Mouse (Mus musculus) heart, embryonic 16.5 days (tissue): ENCODE results near the gene Vmn1r67. TPM values are rescaled to one million over a fixed set of nuclear protein-coding genes. Genes with fewer than 3 reads are reported as not detected.

Source experiments
- ATAC-seq: fragments of 200-750 bp; cut with Nextera tagmentation; replicated peaks from 2 replicates; pipeline ENCODE4 v1.8.0; 2017; ENCODE audit warnings: moderate number of reproducible peaks; ENCODE audit not compliant: insufficient read depth, low FRiP score; ENCODE audit errors: extremely low read depth
- H3K27ac ChIP-seq: fragments of 300-500 bp; sonication (generic); 2 replicates; pipeline ENCODE4 v1.5.1; 2014; ENCODE audit warnings: mild to moderate bottlenecking, low read length, control low read depth, moderate library complexity
- H3K27me3 ChIP-seq: fragments of 300-500 bp; sonication (generic); 2 replicates; pipeline ENCODE4 v1.6.1; 2014; ENCODE audit warnings: low read length, mixed read lengths; ENCODE audit not compliant: control insufficient read depth, insufficient read depth
- H3K36me3 ChIP-seq: fragments of 300-500 bp; sonication (generic); 2 replicates; pipeline ENCODE4 v1.6.1; 2014; ENCODE audit not compliant: control insufficient read depth, insufficient read depth
- H3K4me1 ChIP-seq: fragments of 300-500 bp; sonication (generic); 2 replicates; pipeline ENCODE4 v1.6.1; 2014; ENCODE audit warnings: low read length, mixed read lengths; ENCODE audit not compliant: control insufficient read depth, insufficient read depth
- H3K4me2 ChIP-seq: fragments of 300-500 bp; sonication (generic); 2 replicates; pipeline ENCODE4 v1.6.1; 2014; ENCODE audit warnings: low read depth, mild to moderate bottlenecking, control low read depth, low read length
- H3K4me3 ChIP-seq: fragments of 300-500 bp; sonication (generic); 2 replicates; pipeline ENCODE4 v1.5.1; 2014; ENCODE audit warnings: mild to moderate bottlenecking, control low read depth, low read length
- H3K9ac ChIP-seq: fragments of 300-500 bp; sonication (generic); 2 replicates; pipeline ENCODE4 v1.6.1; 2014; ENCODE audit warnings: low read length, control low read depth
- H3K9me3 ChIP-seq: fragments of 300-500 bp; sonication (generic); replicated peaks from 2 replicates; pipeline ENCODE4 v1.6.1; 2016; ENCODE audit warnings: low read length; ENCODE audit not compliant: control insufficient read depth
- WGBS: fragments of 180-500 bp; shearing (Covaris S2); extraction: QIAGEN DNeasy Blood & Tissue Kit; methylation state at CpG from one replicate; pipeline ENCODE4 v1.1.7; 2014; 5-methylcytosine and 5-hydroxymethylcytosine counted together
- polyA plus RNA-seq: library from polyadenylated mRNA; unstranded; fragments of >200 nt; fragmentation: Nextera tagmentation; extraction: Ambion mirVana; gene quantifications from 2 replicates; pipeline ENCODE4 v1.2.1, GENCODE M21; 2015

Vmn1r67 gene
- not detected in 2 replicates for polyA plus RNA-seq

DNA sequence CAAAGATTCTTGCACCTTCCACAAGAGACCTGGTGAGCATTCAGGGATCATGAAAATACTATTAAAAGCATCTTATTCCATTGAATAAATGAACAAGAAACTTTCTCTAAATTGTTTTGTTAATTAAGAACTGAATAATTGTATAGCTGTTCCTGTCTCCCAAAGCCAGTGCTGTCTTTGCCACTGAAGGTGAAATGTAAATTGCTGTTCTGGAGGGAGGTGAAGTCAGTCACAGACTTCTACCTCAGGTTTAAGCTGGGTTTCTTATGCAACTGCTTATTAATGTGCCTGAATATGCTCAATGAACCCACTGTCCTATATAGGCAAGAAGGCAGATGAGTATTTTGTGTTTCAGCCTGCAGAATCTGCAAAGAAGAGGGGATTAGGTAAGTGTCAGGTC lies at the start of gene Vmn1r67:
Vmn1r67 (plus strand) TSS at position 301 of the 400 bp plus-strand sequence.
- Histone ChIP-seq H3K9ac (no peak within 1 kb of the TSS), H3K9me3 (peaks cover 5% of the 10 kb centered on the region), H3K27me3 (no peaks in the 10 kb centered on the region), H3K36me3 (no peaks in the 10 kb centered on the region), H3K4me1 (no peaks in the 10 kb centered on the region), H3K4me2 (no peak within 1 kb of the TSS), H3K4me3 (no peak within 1 kb of the TSS), H3K27ac (no peak within 1 kb of the TSS)
- no peak for ATAC-seq

GRCm38 (mm10) chr7:10458166-10458565 lies 15.0 kb downstream of the Vmn1r67 start:
- Histone ChIP-seq H3K27me3 (no peaks in the 10 kb centered on the region), H3K36me3 (no peaks in the 10 kb centered on the region), H3K27ac (no peak overlapping the region), H3K4me3 (no peak overlapping the region), H3K9me3 (0 out of 2 replicates have a peak, but pooled peaks cover 5% of the 10 kb centered on the region), H3K4me1 (no peaks in the 10 kb centered on the region), H3K9ac (no peak overlapping the region), H3K4me2 (no peak overlapping the region)
- 52% methylated on average over 3 of the region's 3 CpGs for WGBS
- ATAC-seq: no peak

- no peak overlapping the region for H3K27ac ChIP-seq
- ATAC-seq: no peak
- H3K9ac ChIP-seq: no peak overlapping the region
- H3K4me3 ChIP-seq: no peak overlapping the region
- no peaks in the 10 kb centered on the region for H3K36me3 ChIP-seq
- H3K4me1 ChIP-seq: no peaks in the 10 kb centered on the region
- H3K9me3 ChIP-seq: no peaks in the 10 kb centered on the region
- H3K4me2 ChIP-seq: no peak overlapping the region
- H3K27me3 ChIP-seq: no peaks in the 10 kb centered on the region
Measured at GRCm38 (mm10) chr7:10479813-10480212, 36.7 kb downstream of the Vmn1r67 start.

DNA sequence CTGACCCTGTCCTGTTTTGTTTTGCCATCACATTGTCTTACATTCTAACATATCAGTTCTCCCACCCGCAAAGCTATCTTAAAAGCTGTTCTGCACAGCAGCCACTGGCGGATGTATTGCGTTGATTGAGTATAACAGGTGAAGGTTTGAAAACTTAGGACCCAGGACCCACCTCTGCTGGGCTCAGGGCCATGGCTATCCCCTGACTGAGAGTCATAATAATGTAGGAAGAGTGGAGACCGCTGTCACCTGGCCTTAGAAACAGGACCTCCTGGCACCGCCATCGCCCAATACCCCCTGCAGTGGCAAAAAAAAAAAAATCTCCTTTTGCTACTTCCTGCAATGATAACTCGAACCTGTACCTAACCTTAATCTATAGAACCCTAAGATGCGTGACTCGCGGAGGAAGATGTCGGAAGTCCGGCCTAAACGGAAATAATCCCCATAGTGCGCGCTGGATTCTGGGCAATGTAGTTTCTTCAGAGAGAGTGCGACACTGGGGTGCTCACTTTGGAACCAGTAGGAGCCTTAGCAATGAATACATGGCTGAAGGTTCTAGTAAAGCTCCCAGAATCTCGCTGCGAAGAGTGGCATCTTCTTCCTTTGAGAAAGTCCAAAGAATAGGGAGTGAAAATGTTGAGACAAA lies 37.6 kb downstream of the Vmn1r67 start:
- H3K27ac ChIP-seq: no peak overlapping the region
- H3K36me3 ChIP-seq: no peaks in the 10 kb centered on the region
- H3K9me3 ChIP-seq: no peaks in the 10 kb centered on the region
- WGBS: 51% methylated on average over 18 of the region's 18 CpGs
- no peak overlapping the region for H3K9ac ChIP-seq
- no peaks in the 10 kb centered on the region for H3K4me1 ChIP-seq
- H3K27me3 ChIP-seq: no peaks in the 10 kb centered on the region
- no peak overlapping the region for H3K4me2 ChIP-seq
- ATAC-seq: no peak
- no peak overlapping the region for H3K4me3 ChIP-seq

DNA sequence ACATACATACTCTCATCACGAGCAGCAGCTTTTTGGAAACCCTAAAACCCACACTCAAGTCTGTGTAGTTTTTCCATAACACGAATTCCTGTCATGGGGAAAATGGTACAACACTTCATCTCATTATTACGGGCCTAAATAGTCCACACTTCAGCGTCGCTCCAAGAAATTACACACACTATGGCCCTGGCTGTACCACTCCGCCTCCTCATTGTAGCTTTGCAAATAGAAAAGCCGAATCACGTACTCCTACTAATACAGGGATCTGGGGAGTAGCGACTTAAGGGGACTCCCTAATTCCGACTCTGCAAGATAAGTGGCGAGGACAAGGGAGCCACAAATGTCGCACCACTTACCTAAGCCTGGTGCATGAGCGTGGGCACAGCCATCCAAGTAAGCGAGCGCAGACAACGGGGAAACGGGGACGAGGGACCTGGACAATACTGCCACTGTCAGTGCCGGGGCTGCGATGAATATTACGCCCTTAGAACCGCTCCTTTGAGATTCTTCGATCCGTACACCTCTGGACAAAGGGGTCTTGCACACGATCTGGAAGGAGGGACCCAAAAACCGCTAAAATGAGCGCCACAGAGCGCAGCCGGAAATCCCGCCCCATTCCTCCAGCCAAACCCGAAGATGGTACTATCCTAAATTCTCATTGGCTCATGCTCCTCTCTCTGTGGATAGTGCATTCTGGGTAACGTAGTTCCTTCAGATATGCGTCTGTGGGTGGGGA lies 51.8 kb downstream of the Vmn1r67 start, which contains the start of gene Zik1:
Zik1 (minus strand) TSS at position 609 of the 736 bp plus-strand sequence.
- Histone ChIP-seq H3K4me3 (peak within 1 kb of the TSS; percentile 81), H3K27me3 (no peaks in the 10 kb centered on the region), H3K36me3 (peaks cover 22% of the 10 kb centered on the region), H3K4me2 (peak within 1 kb of the TSS; percentile 81), H3K9ac (peak within 1 kb of the TSS; percentile 83), H3K9me3 (no peaks in the 10 kb centered on the region), H3K4me1 (peaks cover 8% of the 10 kb centered on the region), H3K27ac (0 out of 2 replicates have a peak within 1 kb of the TSS, but pooled peaks have one; percentile 25)
- WGBS: 2% methylated on average over 33 of the region's 33 CpGs
- peak; percentile 98 for ATAC-seq

GRCm38 (mm10) chr7:10495578-10495977 lies 52.4 kb downstream of the Vmn1r67 start:
- 0 out of 2 replicates have a peak, but pooled peaks have one; percentile 4 for ATAC-seq
- peaks cover 8% of the 10 kb centered on the region for H3K4me1 ChIP-seq
- no peaks in the 10 kb centered on the region for H3K9me3 ChIP-seq
- no peak overlapping the region for H3K9ac ChIP-seq
- WGBS: 27% methylated on average over 6 of the region's 6 CpGs
- H3K4me3 ChIP-seq: peak overlapping the region; percentile 81
- H3K36me3 ChIP-seq: peaks cover 16% of the 10 kb centered on the region
- H3K27me3 ChIP-seq: no peaks in the 10 kb centered on the region
- H3K4me2 ChIP-seq: peak overlapping the region; percentile 81; the same call in 1 of the 2 replicates
- no peak overlapping the region for H3K27ac ChIP-seq

Other genes with a start within 250 kb of the Vmn1r67 start
- gene Vmn1r66, start 165.3 kb upstream of the Vmn1r67 start, polyA plus RNA-seq: not detected in 2 replicates
- gene Zik1, start 52.1 kb downstream of the Vmn1r67 start, polyA plus RNA-seq: 4.8 and 5.2 TPM in 2 replicates
- gene Vmn1r68, start 115.2 kb downstream of the Vmn1r67 start, polyA plus RNA-seq: not detected in 2 replicates
- not detected in 2 replicates for gene Vmn1r69, start 170.3 kb downstream of the Vmn1r67 start, polyA plus RNA-seq
- gene Vmn1r70, start 188.2 kb downstream of the Vmn1r67 start, polyA plus RNA-seq: not detected in 2 replicates
- not detected in 2 replicates for gene Nlrp4b, start 244.5 kb downstream of the Vmn1r67 start, polyA plus RNA-seq